Mouse (Mus musculus) stomach, embryonic 14.5 days (tissue): ENCODE measurements around the gene 1700019N19Rik. TPM values are rescaled to one million over a fixed set of nuclear protein-coding genes. Genes with fewer than 3 reads are reported as not detected.

Experiments
- ATAC-seq: fragments of 200-750 bp; cut with Nextera tagmentation; 2 replicates; pipeline ENCODE4 v1.8.0; 2017; ENCODE audit warnings: low read depth, moderate TSS enrichment; ENCODE audit not compliant: insufficient number of reproducible peaks, insufficient read depth, low FRiP score
- H3K27ac ChIP-seq: fragments of 300-500 bp; sonication (generic); 2 replicates; pipeline ENCODE4 v1.5.1; 2014; ENCODE audit warnings: mild to moderate bottlenecking, low read length, moderate library complexity, mixed read lengths
- H3K27me3 ChIP-seq: fragments of 300-500 bp; sonication (generic); 2 replicates; pipeline ENCODE4 v1.6.1; 2014; ENCODE audit warnings: low read length, control low read depth, mixed read lengths; ENCODE audit not compliant: control insufficient read depth, insufficient read depth
- H3K36me3 ChIP-seq: fragments of 300-500 bp; sonication (generic); 2 replicates; pipeline ENCODE4 v1.6.1; 2014; ENCODE audit warnings: mild to moderate bottlenecking, control low read depth, low read length, moderate library complexity, mixed read lengths; ENCODE audit not compliant: control insufficient read depth, insufficient read depth
- H3K4me1 ChIP-seq: fragments of 300-500 bp; sonication (generic); 2 replicates; pipeline ENCODE4 v1.6.1; 2014; ENCODE audit warnings: low read length, control low read depth, mixed read lengths; ENCODE audit not compliant: control insufficient read depth, insufficient read depth
- H3K4me2 ChIP-seq: fragments of 300-500 bp; sonication (generic); replicated peaks from 2 replicates; pipeline ENCODE4 v1.6.1; 2014; ENCODE audit warnings: low read depth, low read length, control low read depth
- H3K4me3 ChIP-seq: fragments of 300-500 bp; sonication (generic); 2 replicates; pipeline ENCODE4 v1.5.1; 2014; ENCODE audit warnings: low read depth, low read length, control low read depth
- H3K9ac ChIP-seq: fragments of 300-500 bp; sonication (generic); replicated peaks from 2 replicates; pipeline ENCODE4 v1.6.1; 2014; ENCODE audit warnings: low read depth, mild to moderate bottlenecking, control low read depth, low read length, moderate library complexity, mixed read lengths
- H3K9me3 ChIP-seq: fragments of 300-500 bp; sonication (generic); 2 replicates; pipeline ENCODE4 v1.6.1; 2016; ENCODE audit warnings: low read depth, low read length, control low read depth; ENCODE audit not compliant: control insufficient read depth
- WGBS: fragments of 180-500 bp; shearing (Covaris S2); extraction: QIAGEN DNeasy Blood & Tissue Kit; methylation state at CpG from one replicate; pipeline ENCODE4 v1.1.7; 2014; 5-methylcytosine and 5-hydroxymethylcytosine counted together
- polyA plus RNA-seq: library from polyadenylated mRNA; unstranded; fragments of >200 nt; fragmentation: Nextera tagmentation; extraction: Ambion mirVana; gene quantifications from 2 replicates; pipeline ENCODE4 v1.2.1, GENCODE M21; 2014

1700019N19Rik gene
- polyA plus RNA-seq, result not detected in 2 replicates

GRCm38 (mm10) chr19:58794284-58794683 lies at the start of gene 1700019N19Rik:
1700019N19Rik (minus strand) TSS chr19:58794461.
- Histone ChIP-seq H3K4me1 (no peaks in the 10 kb centered on the region), H3K27me3 (no peaks in the 10 kb centered on the region), H3K27ac (no peak within 1 kb of the TSS), H3K4me3 (no peak within 1 kb of the TSS), H3K9ac (no peak within 1 kb of the TSS), H3K9me3 (no peaks in the 10 kb centered on the region), H3K4me2 (no peak within 1 kb of the TSS), H3K36me3 (no peaks in the 10 kb centered on the region)
- WGBS, result 41% methylated on average over 10 of the region's 10 CpGs
- no peak; the same call in 1 of the 2 replicates for ATAC-seq

GRCm38 (mm10) chr19:58843606-58844005 lies 49.3 kb upstream of the 1700019N19Rik start:
- Histone ChIP-seq H3K27me3 (no peaks in the 10 kb centered on the region), H3K27ac (no peak overlapping the region), H3K4me2 (no peak overlapping the region), H3K9ac (no peak overlapping the region), H3K4me3 (no peak overlapping the region), H3K36me3 (no peaks in the 10 kb centered on the region), H3K4me1 (0 out of 2 replicates have a peak, but pooled peaks cover 3% of the 10 kb centered on the region), H3K9me3 (no peaks in the 10 kb centered on the region)
- WGBS, result 77% methylated on average over 3 of the region's 3 CpGs
- no peak for ATAC-seq

GRCm38 (mm10) chr19:58840721-58841271 lies 46.5 kb upstream of the 1700019N19Rik start:
- 83% methylated on average over 5 of the region's 5 CpGs for WGBS
- H3K36me3 ChIP-seq, result no peaks in the 10 kb centered on the region
- no peak for ATAC-seq
- no peak overlapping the region for H3K4me3 ChIP-seq
- no peak overlapping the region for H3K9ac ChIP-seq
- H3K27ac ChIP-seq, result no peak overlapping the region
- no peak overlapping the region for H3K4me2 ChIP-seq
- H3K4me1 ChIP-seq, result peaks cover 3% of the 10 kb centered on the region; the same call in 1 of the 2 replicates
- H3K9me3 ChIP-seq, result no peaks in the 10 kb centered on the region
- no peaks in the 10 kb centered on the region for H3K27me3 ChIP-seq

- Histone ChIP-seq H3K4me3 (no peak overlapping the region), H3K9ac (no peak overlapping the region), H3K4me1 (peaks cover 3% of the 10 kb centered on the region; the same call in 1 of the 2 replicates), H3K27ac (no peak overlapping the region), H3K4me2 (no peak overlapping the region), H3K27me3 (no peaks in the 10 kb centered on the region), H3K36me3 (no peaks in the 10 kb centered on the region), H3K9me3 (no peaks in the 10 kb centered on the region)
- WGBS, result 79% methylated on average over 4 of the region's 4 CpGs
- ATAC-seq, result no peak
Measured at GRCm38 (mm10) chr19:58839806-58840205, 45.5 kb upstream of the 1700019N19Rik start.

GRCm38 (mm10) chr19:58839345-58839744 lies 45.1 kb upstream of the 1700019N19Rik start:
- Histone ChIP-seq H3K4me3 (no peak overlapping the region), H3K4me1 (peaks cover 3% of the 10 kb centered on the region; the same call in 1 of the 2 replicates), H3K9me3 (no peaks in the 10 kb centered on the region), H3K27me3 (no peaks in the 10 kb centered on the region), H3K36me3 (no peaks in the 10 kb centered on the region), H3K9ac (no peak overlapping the region), H3K27ac (no peak overlapping the region), H3K4me2 (no peak overlapping the region)
- no peak for ATAC-seq
- 73% methylated on average over 3 of the region's 3 CpGs for WGBS

GRCm38 (mm10) chr19:58838706-58839105 lies 44.4 kb upstream of the 1700019N19Rik start:
- no peak overlapping the region for H3K27ac ChIP-seq
- peaks cover 3% of the 10 kb centered on the region; the same call in 1 of the 2 replicates for H3K4me1 ChIP-seq
- WGBS, result 67% methylated on average over 9 of the region's 9 CpGs
- H3K27me3 ChIP-seq, result no peaks in the 10 kb centered on the region
- no peaks in the 10 kb centered on the region for H3K9me3 ChIP-seq
- H3K4me2 ChIP-seq, result no peak overlapping the region
- H3K36me3 ChIP-seq, result no peaks in the 10 kb centered on the region
- ATAC-seq, result no peak
- no peak overlapping the region for H3K4me3 ChIP-seq
- H3K9ac ChIP-seq, result no peak overlapping the region

GRCm38 (mm10) chr19:58833639-58834180 lies 39.4 kb upstream of the 1700019N19Rik start:
- no peaks in the 10 kb centered on the region; the same call in 1 of the 2 replicates for H3K4me1 ChIP-seq
- H3K27me3 ChIP-seq, result no peaks in the 10 kb centered on the region
- H3K27ac ChIP-seq, result no peak overlapping the region
- no peak overlapping the region for H3K9ac ChIP-seq
- no peak for ATAC-seq
- no peaks in the 10 kb centered on the region for H3K9me3 ChIP-seq
- H3K4me3 ChIP-seq, result no peak overlapping the region
- no peaks in the 10 kb centered on the region for H3K36me3 ChIP-seq
- WGBS, result 42% methylated on average over 13 of the region's 13 CpGs
- no peak overlapping the region for H3K4me2 ChIP-seq

- 66% methylated on average over 2 of the region's 2 CpGs for WGBS
- Histone ChIP-seq H3K36me3 (no peaks in the 10 kb centered on the region), H3K9me3 (no peaks in the 10 kb centered on the region), H3K4me3 (no peak overlapping the region), H3K4me1 (no peaks in the 10 kb centered on the region; the same call in 1 of the 2 replicates), H3K27ac (no peak overlapping the region), H3K27me3 (no peaks in the 10 kb centered on the region), H3K4me2 (no peak overlapping the region), H3K9ac (no peak overlapping the region)
- no peak for ATAC-seq
Measured at GRCm38 (mm10) chr19:58832988-58833387, 38.7 kb upstream of the 1700019N19Rik start.
